Mouse (Mus musculus) limb, embryonic 11.5 days (tissue): Measurements from ENCODE around the gene Zfp62. TPM values are rescaled to one million over a fixed set of nuclear protein-coding genes. Genes with fewer than 3 reads are reported as not detected.

Experiments
- ATAC-seq: fragments of 200-750 bp; cut with Nextera tagmentation; 2 replicates; pipeline ENCODE4 v1.8.0; 2017; ENCODE audit warnings: low read depth; ENCODE audit not compliant: insufficient number of reproducible peaks, low FRiP score, low TSS enrichment
- DNase-seq: peaks from one replicate; pipeline ENCODE4 v3.0.0-alpha.2; 2015; ENCODE audit warnings: low spot score
- H3K27ac ChIP-seq: fragments of 300-500 bp; sonication (generic); replicated peaks from 2 replicates; pipeline ENCODE4 v1.5.1; 2014; ENCODE audit warnings: low read depth, mild to moderate bottlenecking, low read length
- H3K27me3 ChIP-seq: fragments of 300-500 bp; sonication (generic); 2 replicates; pipeline ENCODE4 v1.6.1; 2014; ENCODE audit warnings: mild to moderate bottlenecking, low read length, mixed read lengths; ENCODE audit not compliant: control insufficient read depth, insufficient read depth
- H3K36me3 ChIP-seq: fragments of 300-500 bp; sonication (generic); 2 replicates; pipeline ENCODE4 v1.6.1; 2014; ENCODE audit warnings: mild to moderate bottlenecking, low read length, moderate library complexity, mixed read lengths; ENCODE audit not compliant: control insufficient read depth, insufficient read depth
- H3K4me1 ChIP-seq: fragments of 300-500 bp; sonication (generic); 2 replicates; pipeline ENCODE4 v1.6.1; 2014; ENCODE audit warnings: low read length, mixed read lengths; ENCODE audit not compliant: control insufficient read depth, insufficient read depth
- H3K4me2 ChIP-seq: fragments of 300-500 bp; sonication (generic); 2 replicates; pipeline ENCODE4 v1.6.1; 2014; ENCODE audit warnings: low read depth, mild to moderate bottlenecking, moderate library complexity; ENCODE audit not compliant: severe bottlenecking
- H3K4me3 ChIP-seq: fragments of 300-500 bp; sonication (generic); 2 replicates; pipeline ENCODE4 v1.5.1; 2014; ENCODE audit warnings: low read depth, low read length
- H3K9ac ChIP-seq: fragments of 300-500 bp; sonication (generic); 2 replicates; pipeline ENCODE4 v1.6.1; 2014; ENCODE audit warnings: mild to moderate bottlenecking, low read length
- H3K9me3 ChIP-seq: fragments of 300-500 bp; sonication (generic); 2 replicates; pipeline ENCODE4 v1.6.1; 2016; ENCODE audit warnings: low read length; ENCODE audit not compliant: control insufficient read depth
- WGBS: fragments of 180-500 bp; shearing (Covaris S2); extraction: QIAGEN DNeasy Blood & Tissue Kit; methylation state at CpG from one replicate; pipeline ENCODE4 v1.1.7; 2014; 5-methylcytosine and 5-hydroxymethylcytosine counted together
- polyA plus RNA-seq: library from polyadenylated mRNA; unstranded; fragments of >200 nt; fragmentation: Nextera tagmentation; extraction: Ambion mirVana; gene quantifications from 2 replicates; pipeline ENCODE4 v1.2.1, GENCODE M21; 2014

Gene Zfp62
- polyA plus RNA-seq, 1 experiment from 2014 or later: 54.1 TPM

DNA sequence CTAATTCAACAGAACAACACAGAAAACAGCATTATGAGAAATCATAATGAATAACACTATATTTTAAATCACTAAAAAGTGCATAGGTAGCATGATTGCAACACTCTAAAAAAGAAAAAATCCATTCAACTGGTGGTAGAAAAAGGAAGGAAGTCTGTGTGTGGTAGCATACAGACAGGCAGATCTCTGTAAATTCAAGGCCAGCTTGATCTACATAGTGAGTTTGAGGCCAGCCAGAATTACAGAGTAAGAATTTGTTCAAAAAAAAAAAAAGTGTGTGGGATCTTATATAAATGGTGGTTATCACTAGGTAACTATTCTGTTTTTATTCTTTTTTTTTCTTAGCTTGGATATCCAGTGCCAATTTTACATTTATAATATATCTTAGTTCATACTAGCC, 1.9 kb upstream of the Zfp62 start:
- H3K4me3 ChIP-seq: no peak overlapping the region
- no peak for ATAC-seq
- no peak for DNase-seq
- H3K9me3 ChIP-seq: no peaks in the 10 kb centered on the region
- H3K27me3 ChIP-seq: no peaks in the 10 kb centered on the region
- H3K4me2 ChIP-seq: no peak overlapping the region
- H3K9ac ChIP-seq: no peak overlapping the region
- no peak overlapping the region for H3K27ac ChIP-seq
- H3K36me3 ChIP-seq: no peaks in the 10 kb centered on the region
- H3K4me1 ChIP-seq: peaks cover 6% of the 10 kb centered on the region; the same call in 1 of the 2 replicates

- H3K9me3 ChIP-seq: no peaks in the 10 kb centered on the region
- H3K9ac ChIP-seq: peak overlapping the region; percentile 98; the same call in 1 of the 2 replicates
- H3K36me3 ChIP-seq: no peaks in the 10 kb centered on the region
- DNase-seq (no peak), ATAC-seq (no peak)
- peak overlapping the region; percentile 97; the same call in 1 of the 2 replicates for H3K27ac ChIP-seq
- peaks cover 6% of the 10 kb centered on the region; the same call in 1 of the 2 replicates for H3K4me1 ChIP-seq
- H3K4me2 ChIP-seq: peak overlapping the region; percentile 72
- peak overlapping the region; percentile 76 for H3K4me3 ChIP-seq
- H3K27me3 ChIP-seq: no peaks in the 10 kb centered on the region
- 70% methylated on average over 2 of the region's 2 CpGs for WGBS
Observed at GRCm38 (mm10) chr11:49202071-49202470, 1.0 kb upstream of the Zfp62 start.

- ATAC-seq (peak; percentile 42; the same call in 1 of the 2 replicates), DNase-seq (peak; percentile 62)
- Histone ChIP-seq H3K27ac (peak overlapping the region; percentile 97; the same call in 1 of the 2 replicates), H3K4me1 (peaks cover 6% of the 10 kb centered on the region; the same call in 1 of the 2 replicates), H3K9me3 (no peaks in the 10 kb centered on the region), H3K27me3 (no peaks in the 10 kb centered on the region), H3K4me2 (peak overlapping the region; percentile 72), H3K9ac (peak overlapping the region; percentile 98), H3K4me3 (peak overlapping the region; percentile 76), H3K36me3 (no peaks in the 10 kb centered on the region)
- WGBS: 3% methylated on average over 10 of the region's 10 CpGs
Observed at GRCm38 (mm10) chr11:49202523-49203061, 500 bp upstream of the Zfp62 start.

- Histone ChIP-seq H3K4me3 (peak overlapping the region; percentile 76), H3K4me1 (peaks cover 6% of the 10 kb centered on the region; the same call in 1 of the 2 replicates), H3K27ac (peak overlapping the region; percentile 97), H3K9ac (peak overlapping the region; percentile 98), H3K9me3 (no peaks in the 10 kb centered on the region), H3K36me3 (no peaks in the 10 kb centered on the region), H3K27me3 (no peaks in the 10 kb centered on the region), H3K4me2 (peak overlapping the region; percentile 72)
- DNase-seq: peak; percentile 70
- under 1% methylated on average over 24 of the region's 24 CpGs for WGBS
- ATAC-seq: peak; percentile 84
Observed at GRCm38 (mm10) chr11:49203771-49204497, 842 bp downstream of the Zfp62 start.

- Histone ChIP-seq H3K4me2 (peak overlapping the region; percentile 72; the same call in 1 of the 2 replicates), H3K4me3 (no peak overlapping the region; the same call in 1 of the 2 replicates)
- 88% methylated on average over 6 of the region's 6 CpGs for WGBS
Observed at GRCm38 (mm10) chr11:49205080-49205590, 2.0 kb downstream of the Zfp62 start.

GRCm38 (mm10) chr11:49207495-49207894, 4.4 kb downstream of the Zfp62 start:
- no peaks in the 10 kb centered on the region for H3K36me3 ChIP-seq
- H3K4me2 ChIP-seq: no peak overlapping the region
- no peak overlapping the region for H3K27ac ChIP-seq
- H3K27me3 ChIP-seq: no peaks in the 10 kb centered on the region
- ATAC-seq: no peak
- H3K4me1 ChIP-seq: peaks cover 6% of the 10 kb centered on the region; the same call in 1 of the 2 replicates
- DNase-seq: no peak
- H3K9me3 ChIP-seq: no peaks in the 10 kb centered on the region
- 97% methylated on average over 1 of the region's 1 CpGs for WGBS
- H3K9ac ChIP-seq: no peak overlapping the region
- no peak overlapping the region for H3K4me3 ChIP-seq

More at GRCm38 (mm10) chr11:49205080-49205590, 2.0 kb downstream of the Zfp62 start:
- DNase-seq: no peak
- H3K27me3 ChIP-seq: no peaks in the 10 kb centered on the region
- H3K9me3 ChIP-seq: no peaks in the 10 kb centered on the region
- H3K27ac ChIP-seq: no peak overlapping the region
- no peaks in the 10 kb centered on the region for H3K36me3 ChIP-seq
- ATAC-seq: no peak
- H3K9ac ChIP-seq: no peak overlapping the region
- peaks cover 6% of the 10 kb centered on the region; the same call in 1 of the 2 replicates for H3K4me1 ChIP-seq

GRCm38 (mm10) chr11:49212577-49212976, 9.5 kb downstream of the Zfp62 start:
- no peak overlapping the region for H3K27ac ChIP-seq
- ATAC-seq (no peak), DNase-seq (no peak)
- no peak overlapping the region for H3K4me2 ChIP-seq
- no peak overlapping the region for H3K9ac ChIP-seq
- no peaks in the 10 kb centered on the region for H3K4me1 ChIP-seq
- no peaks in the 10 kb centered on the region for H3K27me3 ChIP-seq
- no peaks in the 10 kb centered on the region for H3K9me3 ChIP-seq
- H3K36me3 ChIP-seq: peaks cover 23% of the 10 kb centered on the region
- H3K4me3 ChIP-seq: no peak overlapping the region

DNA sequence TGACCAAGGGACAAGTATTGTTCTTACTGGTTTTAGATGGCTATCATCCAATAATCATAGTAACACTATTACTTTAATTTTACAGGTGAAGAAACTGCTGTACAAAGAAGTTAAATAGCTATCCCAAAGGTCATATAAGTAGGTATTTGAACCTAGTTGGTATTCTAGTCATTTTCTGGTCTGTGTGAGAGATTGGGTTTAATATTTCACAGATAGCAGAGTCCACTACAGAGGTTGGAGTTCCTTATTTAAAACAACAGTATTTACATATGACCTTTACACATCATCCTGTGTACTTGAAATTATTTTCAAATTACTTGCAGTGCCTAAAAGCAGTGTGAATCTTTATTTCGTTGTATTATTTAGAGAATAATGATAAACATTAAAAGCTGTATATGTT, 10.4 kb downstream of the Zfp62 start:
- ATAC-seq (no peak), DNase-seq (no peak)
- no peaks in the 10 kb centered on the region for H3K27me3 ChIP-seq
- H3K4me3 ChIP-seq: no peak overlapping the region
- H3K27ac ChIP-seq: no peak overlapping the region
- no peak overlapping the region for H3K4me2 ChIP-seq
- WGBS: 98% methylated on average over 1 of the region's 1 CpGs
- no peak overlapping the region for H3K9ac ChIP-seq
- H3K9me3 ChIP-seq: no peaks in the 10 kb centered on the region
- H3K36me3 ChIP-seq: peaks cover 23% of the 10 kb centered on the region
- H3K4me1 ChIP-seq: no peaks in the 10 kb centered on the region
